Mouse (Mus musculus): ENCODE data around the gene Ahrr. TPM values are rescaled to one million over a fixed set of nuclear protein-coding genes. Genes with fewer than 3 reads are reported as not detected.

Ahrr gene
- total RNA-seq, 2 experiments from 2014 or later, result 0.81 to 0.99 TPM

DNA sequence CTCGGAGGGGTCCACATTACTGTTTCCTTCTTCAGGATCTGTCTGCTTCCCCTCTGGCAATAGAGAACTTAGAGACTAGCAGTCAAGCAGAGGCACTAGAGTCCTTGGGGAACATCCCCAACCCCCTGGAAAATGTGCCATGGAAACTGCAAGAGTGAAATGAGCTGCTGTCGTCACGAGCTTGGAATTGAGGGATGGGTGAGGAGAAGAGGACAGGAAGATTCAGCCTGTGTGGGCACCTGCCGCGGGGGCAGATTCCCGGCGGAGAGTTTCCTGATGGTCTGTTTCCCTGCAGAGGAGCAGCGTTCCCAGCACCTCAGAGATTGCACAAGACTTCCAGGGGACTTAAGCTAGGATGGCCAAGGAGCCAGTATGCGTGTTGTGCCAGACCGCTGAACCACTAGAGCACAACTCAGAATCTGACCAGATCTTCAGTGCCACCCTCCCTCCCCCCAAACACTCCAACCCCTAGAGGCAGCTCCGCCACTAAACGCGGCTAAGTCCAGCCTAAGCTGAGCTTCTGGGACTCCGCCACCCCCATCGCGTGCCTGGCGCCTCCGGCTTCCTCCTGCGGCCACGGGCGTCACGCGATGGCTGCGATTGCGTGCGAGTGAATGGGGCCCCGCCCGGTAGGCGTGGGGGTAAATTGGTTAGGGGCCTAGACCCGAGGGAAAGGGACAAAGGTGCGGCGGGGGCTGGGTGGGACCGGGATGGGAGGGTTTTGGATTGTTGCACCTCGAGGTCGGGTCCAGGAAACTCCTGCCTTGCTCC is 32.5 kb downstream of the Ahrr start:
- peak; percentile 30 to 82 for DNase-seq (ENCODE audit: extremely low spot score in 1 of 2, low spot score in 2 of 2)
- intact Hi-C loops (cut with DNase I), result no loop called here

DNA sequence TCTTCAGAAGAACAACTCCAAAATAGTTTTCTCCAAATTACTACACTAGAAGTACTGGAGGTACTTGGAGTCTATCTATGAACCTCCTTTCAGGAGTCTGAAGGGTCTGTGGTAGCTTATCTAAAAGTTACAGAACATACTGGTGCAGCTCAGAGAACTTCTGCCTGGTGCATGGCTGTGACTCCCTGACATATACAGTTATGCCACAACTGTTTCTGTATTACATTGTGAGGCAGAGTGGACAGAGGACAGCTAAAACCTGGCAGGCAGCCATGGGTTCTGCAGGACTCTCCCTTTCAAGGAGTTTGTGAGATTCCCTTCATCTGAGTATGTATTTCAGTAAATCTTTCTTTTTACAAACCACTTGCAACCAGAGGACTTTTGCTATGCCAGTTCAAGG is 45.6 kb downstream of the Ahrr start:
- intact Hi-C loops (cut with DNase I), result no loop called here
- no peak for DNase-seq (ENCODE audit: extremely low spot score in 1 of 2, low spot score in 2 of 2)

DNA sequence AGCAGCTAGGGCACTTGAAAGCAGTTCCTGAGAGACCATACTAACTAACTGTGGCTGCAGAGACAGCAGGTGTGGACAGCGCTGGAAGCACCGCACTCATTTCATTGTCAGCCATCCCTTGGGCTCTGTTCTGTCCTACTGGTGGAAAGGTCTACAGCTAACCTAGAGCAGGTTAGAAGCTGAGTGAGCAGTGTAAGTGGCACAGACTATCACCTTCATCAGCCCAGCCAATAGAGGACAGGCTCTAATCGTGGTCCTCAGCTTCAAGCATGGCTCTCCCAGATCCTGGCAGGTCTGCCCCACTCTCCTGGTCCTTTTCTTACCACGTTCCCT is 46.3 kb downstream of the Ahrr start:
- intact Hi-C loops (cut with DNase I), result no loop called here
- no peak for DNase-seq (ENCODE audit: extremely low spot score in 1 of 2, low spot score in 2 of 2)

DNA sequence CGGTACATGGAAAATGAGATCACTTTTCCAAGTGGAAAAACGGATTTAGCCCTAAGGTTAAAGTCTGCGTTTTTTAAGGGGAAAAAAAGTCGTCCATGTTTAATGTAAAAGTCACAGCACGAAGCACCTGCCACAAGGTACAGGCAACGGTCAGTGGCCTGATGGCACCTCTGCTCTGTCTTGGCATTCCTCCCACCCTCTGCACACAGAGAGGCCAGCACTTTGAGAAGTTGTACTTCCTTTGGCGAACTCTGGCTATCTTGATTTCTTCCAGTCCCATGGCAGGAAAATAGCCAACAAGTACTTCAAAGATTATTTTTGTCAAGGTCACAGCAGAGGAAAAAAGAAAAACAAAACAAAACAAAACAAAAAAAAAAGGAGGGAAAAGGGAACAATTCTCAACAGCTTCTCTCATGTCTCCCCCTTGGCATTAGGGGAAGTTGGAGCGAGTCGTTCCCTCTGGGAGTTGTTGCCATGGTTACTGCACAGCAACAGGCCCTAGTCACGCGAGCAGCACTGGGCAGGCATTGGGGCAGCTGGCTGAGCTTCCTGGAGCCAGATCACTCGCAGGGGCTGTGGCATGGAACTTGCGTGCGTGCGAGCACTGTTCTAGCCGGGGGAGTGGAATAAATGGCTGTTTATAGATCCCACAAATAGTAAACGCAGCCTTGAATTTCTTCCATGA is 46.8 kb downstream of the Ahrr start:
- peak; percentile 75 to 83 for DNase-seq (ENCODE audit: extremely low spot score in 1 of 2, low spot score in 2 of 2)
- intact Hi-C loops (cut with DNase I), result no loop called here

DNA sequence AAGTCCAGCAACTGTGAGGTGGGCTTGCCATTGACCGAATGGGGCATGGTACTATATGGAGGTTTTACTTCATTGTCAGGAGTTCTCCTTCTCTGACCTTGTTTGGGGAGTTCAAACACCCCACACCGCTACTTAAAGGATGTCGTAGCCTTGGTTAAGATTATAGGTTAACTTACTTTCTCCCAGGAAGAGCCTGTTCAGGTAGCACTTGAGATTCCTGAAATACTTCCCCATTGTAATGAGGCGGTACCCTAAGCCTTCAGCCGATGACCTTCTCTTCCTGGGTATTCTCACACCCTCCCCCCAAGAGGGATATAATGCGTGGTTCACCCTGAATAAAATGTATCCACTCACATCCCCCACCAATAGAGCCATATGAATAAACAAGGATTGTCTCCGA is 54.6 kb downstream of the Ahrr start:
- intact Hi-C loops (cut with DNase I), result no loop called here
- no peak for DNase-seq (ENCODE audit: extremely low spot score in 1 of 2, low spot score in 2 of 2)

DNA sequence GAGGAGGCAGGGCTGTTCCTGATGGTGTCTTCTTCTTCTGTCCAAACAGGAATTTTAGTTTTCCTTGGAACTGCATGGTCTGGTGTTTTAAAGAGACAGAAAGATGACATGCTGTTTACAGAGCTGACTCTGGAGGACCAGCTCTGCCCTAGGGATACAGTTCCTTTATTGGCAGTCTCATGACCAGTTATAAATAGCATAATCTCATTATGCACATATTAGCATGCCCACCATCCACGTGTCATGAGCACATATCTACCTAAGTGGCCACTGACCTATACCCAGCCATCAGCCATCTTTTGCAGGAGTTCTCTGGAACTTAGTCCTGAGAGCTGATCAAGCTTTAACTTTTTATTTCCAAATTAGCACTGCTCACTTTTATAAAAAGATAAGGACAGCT is 71.5 kb downstream of the Ahrr start:
- intact Hi-C loops (cut with DNase I), result no loop called here
- DNase-seq (ENCODE audit: extremely low spot score in 1 of 2, low spot score in 2 of 2), result no peak

DNA sequence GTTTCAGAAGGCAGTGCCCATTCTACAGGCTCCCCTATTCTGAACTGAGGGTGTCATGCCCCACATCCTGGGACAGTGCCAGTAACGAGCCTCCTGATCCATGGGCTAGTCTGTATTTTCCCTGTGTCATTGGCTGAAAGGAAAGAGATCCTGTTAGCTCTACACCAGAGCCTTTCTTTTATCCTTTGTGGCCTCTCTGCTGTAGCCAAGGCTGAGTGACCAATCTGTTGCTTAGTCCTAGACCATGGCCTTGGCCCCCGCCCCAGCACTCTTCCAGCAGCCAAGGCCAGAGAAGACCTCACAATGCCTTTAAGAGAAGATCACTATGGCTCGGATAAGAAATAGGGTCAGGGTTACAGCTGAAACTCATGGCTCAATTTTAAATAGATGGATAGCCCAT is 73.7 kb downstream of the Ahrr start:
- DNase-seq (ENCODE audit: extremely low spot score in 1 of 2, low spot score in 2 of 2), result no peak
- intact Hi-C loops (cut with DNase I), result no loop called here

DNA sequence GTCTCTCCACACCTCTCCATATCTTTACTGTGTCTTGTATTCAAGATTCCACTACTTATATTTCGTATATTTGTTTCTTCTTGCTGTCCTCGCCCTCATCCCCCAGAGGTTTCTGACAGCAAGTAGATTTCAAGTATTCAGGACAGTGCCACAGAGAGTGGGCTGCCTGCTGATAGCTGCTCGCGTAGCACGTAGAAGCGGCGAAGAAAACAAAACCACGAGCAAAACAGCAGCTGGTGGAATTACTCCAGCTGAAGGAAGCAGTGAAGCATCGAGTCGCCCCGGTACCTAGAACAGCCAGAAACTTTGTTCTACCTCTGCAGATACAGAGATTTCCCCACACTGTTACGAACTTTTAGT is 83.2 kb downstream of the Ahrr start:
- intact Hi-C loops (cut with DNase I), result no loop called here
- DNase-seq (ENCODE audit: extremely low spot score in 1 of 2, low spot score in 2 of 2), result peak in 1 of 2 experiments; percentile 18

DNA sequence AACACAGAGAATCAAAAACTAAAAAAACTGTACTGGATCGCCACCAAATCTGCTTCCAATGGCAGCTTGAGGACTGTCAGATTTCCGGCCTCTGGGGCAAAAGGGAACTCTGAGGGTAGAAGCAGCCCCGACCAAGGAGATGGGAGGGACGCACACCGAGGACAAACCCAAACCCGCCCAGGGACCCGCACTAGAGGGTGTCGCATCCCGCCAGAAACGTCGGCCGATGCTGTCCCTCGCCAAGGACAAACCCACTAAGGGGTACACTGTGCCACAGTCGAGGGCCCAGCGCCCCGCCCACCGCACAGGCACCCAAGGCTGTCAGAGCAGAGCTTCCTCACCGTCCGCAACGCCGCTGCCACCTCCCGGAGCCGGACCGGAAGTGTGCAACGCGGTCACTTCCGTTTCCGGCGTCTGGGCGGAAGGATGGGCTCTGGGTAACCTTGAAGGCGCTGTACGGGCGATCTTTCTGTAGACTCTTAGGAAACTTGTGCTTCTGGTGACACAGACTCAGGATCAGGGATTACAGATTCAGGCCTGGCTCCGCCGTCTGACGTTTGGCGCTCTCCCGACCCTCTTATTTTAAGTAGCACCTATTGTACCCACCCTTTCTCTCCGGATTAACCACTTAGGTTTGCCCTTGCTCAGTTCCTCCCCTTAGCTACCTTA is 83.7 kb downstream of the Ahrr start, which contains the start of gene Exoc3:
Gene Exoc3 (minus strand): TSS at position 416 of the 669 bp plus-strand sequence.
- intact Hi-C loops (cut with DNase I), result no loop called here
- DNase-seq (ENCODE audit: extremely low spot score in 1 of 2, low spot score in 2 of 2), result peak; percentile 86 to 94

DNA sequence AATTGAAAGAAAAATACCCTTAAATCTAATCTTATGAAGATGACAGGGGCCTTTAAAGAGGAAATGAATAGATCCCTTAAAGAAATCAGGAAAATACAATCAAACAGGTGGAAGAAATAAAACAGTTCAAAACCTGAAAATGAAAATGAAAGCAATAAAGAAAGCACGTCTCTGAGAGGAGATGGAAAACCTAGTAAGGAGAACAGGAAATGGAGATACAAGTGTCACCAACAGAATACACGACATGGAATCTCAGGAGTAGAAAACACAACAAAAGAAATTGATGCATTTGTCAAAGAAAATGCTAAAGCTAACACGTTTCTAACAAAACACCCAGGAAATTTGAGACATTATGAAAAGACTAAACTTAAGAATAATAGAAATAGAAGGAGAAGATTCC is 95.7 kb downstream of the Ahrr start:
- intact Hi-C loops (cut with DNase I), result no loop called here
- no peak for DNase-seq (ENCODE audit: extremely low spot score in 1 of 2, low spot score in 2 of 2)

DNA sequence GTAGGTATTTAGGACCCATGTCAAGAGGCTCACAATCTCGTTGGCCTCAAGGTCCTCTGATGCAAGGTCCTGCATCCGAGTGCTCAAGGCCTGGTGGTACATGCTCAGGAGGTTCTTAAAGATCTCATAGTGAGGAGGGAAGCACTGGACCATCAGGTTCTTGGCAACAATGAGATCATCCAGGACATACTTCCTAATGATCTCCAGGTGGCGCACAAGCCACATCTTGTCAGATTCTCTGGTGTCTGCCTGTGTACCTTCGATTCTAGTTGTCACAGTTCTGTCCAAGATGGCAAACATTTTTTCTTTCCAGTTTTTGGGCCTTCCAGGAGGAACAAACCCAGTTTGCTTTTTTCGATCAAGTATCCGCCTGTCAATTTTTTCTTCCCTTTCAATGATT is 99.5 kb downstream of the Ahrr start:
- DNase-seq (ENCODE audit: extremely low spot score in 1 of 2, low spot score in 2 of 2), result no peak
- intact Hi-C loops (cut with DNase I), result loop anchor here (5.0 kb wide), 1 partner anchor 110 kb away; no protein-coding TSS in a partner anchor

DNA sequence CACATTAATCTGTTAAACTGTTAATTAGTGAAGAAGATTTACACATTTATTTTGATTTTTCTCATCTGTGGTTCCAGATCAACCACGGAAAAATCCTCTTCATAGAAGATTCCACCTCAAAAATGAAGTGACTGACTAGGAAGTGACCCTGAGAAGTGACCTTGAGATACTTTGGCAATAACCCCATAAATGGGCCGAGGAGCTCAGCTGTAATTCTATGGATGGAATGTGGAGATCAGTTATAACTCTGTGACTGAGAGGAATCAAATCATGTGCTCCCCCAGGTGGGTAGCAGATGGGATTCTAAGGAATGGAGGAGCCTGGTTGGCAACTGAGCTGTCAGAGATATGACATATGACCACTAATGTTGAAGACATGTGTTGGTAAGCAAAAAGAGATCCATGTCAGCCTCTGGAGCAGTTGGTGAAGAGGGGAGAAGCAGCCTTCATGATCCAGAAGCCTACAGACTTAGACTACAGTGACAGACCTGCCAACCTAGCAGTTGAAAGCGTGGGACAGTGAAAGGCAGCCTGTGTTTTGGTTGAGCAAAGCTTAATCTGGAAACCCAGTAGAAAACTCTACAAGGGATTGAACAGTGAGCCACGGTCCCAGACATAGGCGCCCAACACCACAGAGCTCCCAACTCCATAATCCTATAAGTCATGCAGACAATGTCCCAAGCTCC is 109.0 kb downstream of the Ahrr start:
- intact Hi-C loops (cut with DNase I), result no loop called here
- no peak for DNase-seq (ENCODE audit: extremely low spot score in 1 of 2, low spot score in 2 of 2)

DNA sequence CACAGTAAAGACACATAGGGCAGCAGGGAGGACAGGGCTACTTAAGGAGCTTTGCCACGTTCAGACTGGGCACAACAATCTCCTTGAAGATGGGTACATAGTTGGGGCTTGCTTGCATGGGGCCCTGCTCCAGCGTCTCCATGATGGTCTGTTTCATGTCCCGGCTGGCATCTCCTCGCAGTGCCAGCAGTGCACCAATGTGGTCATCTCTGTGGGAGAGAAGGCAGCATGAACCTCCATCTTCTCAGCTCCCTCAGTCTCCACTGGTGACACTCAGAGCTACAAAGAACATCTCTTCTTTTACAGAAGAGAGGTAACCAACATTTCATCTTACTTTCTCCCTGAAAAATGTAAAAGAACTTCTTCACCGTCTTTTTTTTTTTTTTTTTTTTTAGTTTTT is 120.1 kb downstream of the Ahrr start:
- intact Hi-C loops (cut with DNase I), result no loop called here
- no peak for DNase-seq (ENCODE audit: extremely low spot score in 1 of 2, low spot score in 2 of 2)

DNA sequence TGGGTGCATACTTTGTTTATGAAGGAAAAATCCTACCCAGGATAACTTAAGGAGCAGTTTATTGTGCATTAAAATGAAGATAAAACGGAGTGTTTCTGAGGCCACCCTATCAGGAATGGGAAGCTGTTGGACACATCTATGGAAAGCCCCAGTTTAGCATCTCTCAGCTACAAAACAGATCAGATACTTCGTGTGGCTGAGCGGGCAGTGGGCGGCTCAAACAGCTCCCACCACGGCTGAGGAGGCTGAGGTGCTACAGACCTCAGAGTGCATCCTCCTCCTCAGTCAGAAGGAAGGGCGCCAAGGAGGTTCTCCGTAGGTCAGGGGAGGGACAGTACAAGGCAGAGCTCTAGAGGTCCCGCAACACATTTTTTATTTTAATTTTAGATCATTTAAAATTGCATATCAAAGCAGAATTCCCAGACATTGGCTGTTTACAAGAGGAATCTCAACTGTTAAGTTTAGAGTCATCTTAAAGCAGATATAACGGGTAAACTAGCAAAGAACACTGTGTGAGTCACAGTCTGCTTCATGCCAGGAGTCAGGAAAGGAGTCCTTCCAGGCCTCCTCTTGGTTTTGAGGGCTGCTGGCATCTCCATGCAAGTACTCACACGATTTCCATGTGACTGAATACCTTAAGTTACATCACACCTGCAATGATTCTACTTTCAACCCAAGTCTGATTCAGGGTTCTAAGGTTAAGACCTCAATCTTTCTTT is 122.5 kb downstream of the Ahrr start:
- DNase-seq (ENCODE audit: extremely low spot score in 1 of 2, low spot score in 2 of 2), result no peak
- intact Hi-C loops (cut with DNase I), result loop anchor here (10.0 kb wide), 1 partner anchor 195 kb away; no protein-coding TSS in a partner anchor

DNA sequence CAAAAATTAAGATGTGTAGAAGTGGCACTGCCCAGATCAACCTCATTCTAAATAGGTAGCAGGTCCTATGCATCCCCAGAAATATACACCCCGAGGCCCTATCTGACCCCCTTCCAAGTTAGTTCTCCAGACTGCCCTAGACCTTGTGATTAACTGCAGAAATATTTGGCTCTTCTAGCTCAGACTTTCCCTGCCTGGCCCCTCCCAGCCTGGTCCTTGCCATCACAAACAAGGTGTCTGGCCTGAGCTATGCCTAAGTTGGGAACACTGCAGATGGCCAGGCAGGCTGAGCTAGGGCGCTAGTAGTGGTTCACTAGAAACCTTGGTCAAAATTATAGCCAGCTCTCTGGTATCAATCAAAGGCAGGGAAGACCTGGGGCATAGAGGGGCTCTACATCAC is 124.6 kb downstream of the Ahrr start:
- intact Hi-C loops (cut with DNase I), result loop anchor here (10.0 kb wide), 1 partner anchor 193 kb away; no protein-coding TSS in a partner anchor
- no peak for DNase-seq (ENCODE audit: extremely low spot score in 1 of 2, low spot score in 2 of 2)

DNA sequence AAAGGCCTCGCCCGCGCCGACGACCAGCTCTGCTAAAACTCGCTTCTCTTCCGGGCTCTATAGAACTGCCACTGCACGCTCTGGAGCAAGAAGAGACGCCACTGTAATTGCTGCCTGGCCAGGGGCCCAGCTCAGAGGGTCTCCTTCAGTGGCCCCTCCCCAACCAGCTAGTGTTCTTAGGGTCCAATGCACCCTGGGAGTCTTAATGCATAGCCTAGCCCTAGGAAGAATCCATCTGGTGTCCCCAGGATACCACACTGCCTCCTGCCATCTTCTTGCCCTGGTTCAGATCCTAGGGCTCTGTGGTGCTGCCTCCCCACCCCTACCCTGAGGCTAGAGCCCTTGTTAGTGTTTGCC is 125.1 kb downstream of the Ahrr start:
- DNase-seq (ENCODE audit: extremely low spot score in 1 of 2, low spot score in 2 of 2), result no peak

DNA sequence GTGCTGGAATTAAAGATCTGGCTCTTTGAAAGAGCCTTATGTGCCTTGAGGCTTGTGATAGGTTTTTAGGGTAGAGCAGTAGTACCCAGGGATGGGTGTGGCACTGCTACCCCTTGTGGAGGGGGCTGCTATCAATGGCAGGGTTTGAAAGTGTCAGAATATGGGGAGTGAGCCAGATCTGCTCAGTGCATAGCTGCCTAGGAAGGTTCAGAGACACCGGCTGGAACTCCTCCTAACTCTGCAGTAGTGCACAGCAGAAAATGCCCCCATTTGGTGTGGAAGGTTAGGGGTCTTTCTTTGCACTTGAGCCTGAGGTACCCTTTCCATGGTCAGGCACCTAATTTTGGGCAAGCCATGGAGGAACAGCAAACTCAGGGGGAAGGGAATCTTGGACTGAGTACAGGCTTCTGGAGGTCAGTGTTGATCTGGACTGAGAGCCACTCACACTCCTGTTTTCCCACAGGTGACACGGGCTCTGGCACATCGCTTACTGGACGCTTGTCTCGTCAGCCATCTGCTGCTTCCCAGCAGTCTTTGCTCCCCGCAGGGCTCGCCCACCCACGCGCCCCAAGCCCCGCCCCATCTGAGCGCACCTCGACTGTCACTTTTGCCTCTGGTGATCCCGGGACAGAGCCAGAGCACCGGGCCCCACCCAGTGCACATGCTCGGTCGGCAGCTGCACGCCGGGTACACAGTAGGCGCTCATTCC is 125.6 kb downstream of the Ahrr start:
- intact Hi-C loops (cut with DNase I), result loop anchor here (10.0 kb wide), 1 partner anchor 192 kb away; no protein-coding TSS in a partner anchor

More for the DNA sequence above, 125.1 kb downstream of the Ahrr start:
- intact Hi-C loops (cut with DNase I), result loop anchor here (10.0 kb wide), 1 partner anchor 192 kb away; no protein-coding TSS in a partner anchor

More for the DNA sequence above, 125.6 kb downstream of the Ahrr start:
- peak; percentile 33 to 75 for DNase-seq (ENCODE audit: extremely low spot score in 1 of 2, low spot score in 2 of 2)
